Mouse (Mus musculus) midbrain, embryonic 13.5 days (tissue): ENCODE data around the gene Aldh8a1. TPM values are rescaled to one million over a fixed set of nuclear protein-coding genes. Genes with fewer than 3 reads are reported as not detected.
"Not testable (repeated sequence)": the region's sequence is repeated elsewhere in the genome, so short reads cannot be mapped to it uniquely, and the experiment has no call there.

ENCODE experiments used
- ATAC-seq: fragments of 200-750 bp; cut with Nextera tagmentation; 2 replicates; pipeline ENCODE4 v1.8.0; 2017; ENCODE audit warnings: mild to moderate bottlenecking, moderate TSS enrichment, moderate library complexity
- H3K27ac ChIP-seq: fragments of 300-500 bp; sonication (generic); 2 replicates; pipeline ENCODE4 v1.5.1; 2015; ENCODE audit warnings: inconsistent platforms, mild to moderate bottlenecking, moderate library complexity
- H3K27me3 ChIP-seq: fragments of 300-500 bp; sonication (generic); 2 replicates; pipeline ENCODE4 v1.6.1; 2015; ENCODE audit warnings: mild to moderate bottlenecking, inconsistent platforms
- H3K36me3 ChIP-seq: fragments of 300-500 bp; sonication (generic); 2 replicates; pipeline ENCODE4 v1.6.1; 2015; ENCODE audit warnings: mild to moderate bottlenecking, inconsistent platforms
- H3K4me1 ChIP-seq: fragments of 300-500 bp; sonication (generic); replicated peaks from 2 replicates; pipeline ENCODE4 v1.6.1; 2015; ENCODE audit warnings: inconsistent platforms
- H3K4me2 ChIP-seq: fragments of 300-500 bp; sonication (generic); replicated peaks from 2 replicates; pipeline ENCODE4 v1.6.1; 2015; ENCODE audit warnings: moderate library complexity, mild to moderate bottlenecking, inconsistent platforms
- H3K4me3 ChIP-seq: fragments of 300-500 bp; sonication (generic); replicated peaks from 2 replicates; pipeline ENCODE4 v1.5.1; 2015; ENCODE audit warnings: mild to moderate bottlenecking, inconsistent platforms
- H3K9ac ChIP-seq: fragments of 300-500 bp; sonication (generic); replicated peaks from 2 replicates; pipeline ENCODE4 v1.6.1; 2015; ENCODE audit warnings: mild to moderate bottlenecking, inconsistent platforms
- H3K9me3 ChIP-seq: fragments of 300-500 bp; sonication (generic); 2 replicates; pipeline ENCODE4 v1.6.1; 2016; ENCODE audit warnings: mild to moderate bottlenecking, inconsistent platforms
- WGBS: fragments of 180-500 bp; shearing (Covaris S2); methylation state at CpG from one replicate; pipeline ENCODE4 v1.1.7; 2015; 5-methylcytosine and 5-hydroxymethylcytosine counted together
- polyA plus RNA-seq: library from polyadenylated mRNA; unstranded; fragments of >200 nt; fragmentation: Nextera tagmentation; extraction: Ambion mirVana; gene quantifications from 2 replicates; pipeline ENCODE4 v1.2.1, GENCODE M21; 2015

Aldh8a1 gene
- polyA plus RNA-seq, 1 experiment from 2014 or later = 0.17 TPM

DNA sequence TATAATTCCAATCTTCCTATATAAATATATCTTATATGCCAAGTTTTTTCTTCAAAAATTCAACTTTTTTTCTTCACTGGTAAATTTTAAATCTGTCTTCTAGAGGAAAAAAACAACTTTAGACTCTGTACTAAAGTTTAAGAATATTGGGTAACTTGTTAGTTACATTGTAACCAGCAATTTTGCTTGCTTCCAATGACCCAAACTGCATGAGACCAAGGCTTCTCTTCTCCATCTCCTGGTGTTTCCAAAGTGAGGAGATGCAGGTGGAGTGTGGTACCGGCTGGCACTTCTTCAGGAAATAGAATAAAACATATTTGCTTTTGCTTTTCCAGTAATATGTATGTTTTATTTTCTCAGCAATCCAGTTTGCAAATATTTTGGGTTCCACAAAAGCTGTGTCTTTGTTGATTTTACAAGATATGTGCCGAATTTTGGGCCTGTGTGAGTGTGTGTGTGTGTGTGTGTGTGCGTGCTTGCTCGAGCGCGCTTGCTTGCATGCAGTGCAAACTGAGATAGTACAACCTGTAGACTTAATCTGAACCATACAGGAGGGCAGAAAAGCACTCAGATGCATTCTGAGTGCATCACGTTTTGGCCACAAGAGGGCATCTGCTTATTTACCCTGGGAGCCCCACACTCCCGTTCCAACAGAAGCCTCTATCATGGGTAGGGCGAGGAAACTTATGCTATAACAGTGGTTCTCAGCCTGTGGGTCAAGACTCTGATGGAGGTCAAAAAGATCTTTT is 1.3 kb downstream of the Aldh8a1 start:
- Histone ChIP-seq H3K36me3 (no peaks in the 10 kb centered on the region), H3K27me3 (no peaks in the 10 kb centered on the region), H3K9me3 (no peaks in the 10 kb centered on the region), H3K4me2 (no peak overlapping the region), H3K9ac (no peak overlapping the region), H3K4me1 (no peaks in the 10 kb centered on the region), H3K27ac (no peak overlapping the region), H3K4me3 (no peak overlapping the region)
- 74% methylated on average over 9 of the region's 9 CpGs for WGBS
- no peak for ATAC-seq

DNA sequence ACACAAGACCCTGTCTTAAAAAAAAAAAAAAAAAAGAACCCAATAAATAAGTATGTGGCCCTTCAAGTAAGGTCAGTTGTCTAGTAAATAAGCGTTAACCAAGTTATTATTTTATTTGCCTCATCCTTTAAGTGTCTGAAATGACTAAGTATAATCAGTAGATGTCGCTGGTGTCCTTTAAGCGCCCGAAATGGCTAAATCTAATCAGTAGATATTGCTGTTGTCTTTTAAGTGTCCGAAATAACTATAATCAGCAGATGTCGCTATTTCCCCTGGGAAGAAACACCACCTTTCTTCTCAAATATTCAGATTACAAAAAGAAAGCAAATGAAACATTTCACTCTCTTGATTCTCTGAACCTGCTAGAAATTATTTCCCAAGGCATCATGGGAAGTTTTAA is 5.8 kb downstream of the Aldh8a1 start:
- H3K9me3 ChIP-seq = no peaks in the 10 kb centered on the region
- H3K4me3 ChIP-seq = no peak overlapping the region
- H3K4me2 ChIP-seq = no peak overlapping the region
- H3K9ac ChIP-seq = no peak overlapping the region
- WGBS = 30% methylated on average over 6 of the region's 6 CpGs
- H3K27me3 ChIP-seq = no peaks in the 10 kb centered on the region
- H3K4me1 ChIP-seq = no peaks in the 10 kb centered on the region
- ATAC-seq = peak; percentile 43; the same call in 1 of the 2 replicates
- no peak overlapping the region for H3K27ac ChIP-seq
- no peaks in the 10 kb centered on the region for H3K36me3 ChIP-seq

DNA sequence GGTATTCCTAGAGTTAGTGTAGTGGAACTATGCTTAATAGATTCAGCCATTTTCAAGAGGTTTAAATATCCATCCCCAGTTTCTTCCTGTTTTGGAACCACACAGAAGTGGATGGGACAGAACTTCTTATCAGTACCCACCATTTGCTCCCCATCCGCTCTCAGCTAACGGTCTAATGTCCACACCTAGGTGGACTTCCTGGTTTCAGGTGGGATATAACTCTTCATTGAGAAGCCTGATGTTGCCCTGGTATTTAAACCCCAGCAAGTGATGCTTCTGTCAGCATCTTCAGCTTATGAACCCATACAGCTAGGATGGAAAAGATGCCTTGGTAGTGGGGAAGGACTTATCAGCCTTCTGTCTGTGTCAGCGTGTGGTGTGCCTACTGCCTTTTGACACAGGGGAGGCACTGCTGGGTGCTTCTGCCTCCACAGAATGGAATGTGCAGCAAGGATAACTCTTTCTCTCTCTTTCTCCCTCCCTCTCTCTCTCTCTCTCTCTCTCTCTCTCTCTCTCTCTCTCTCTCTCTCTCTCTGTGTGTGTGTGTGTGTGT is 8.1 kb downstream of the Aldh8a1 start:
- no peak overlapping the region for H3K27ac ChIP-seq
- WGBS = 79% methylated on average over 3 of the region's 3 CpGs
- ATAC-seq = no peak

DNA sequence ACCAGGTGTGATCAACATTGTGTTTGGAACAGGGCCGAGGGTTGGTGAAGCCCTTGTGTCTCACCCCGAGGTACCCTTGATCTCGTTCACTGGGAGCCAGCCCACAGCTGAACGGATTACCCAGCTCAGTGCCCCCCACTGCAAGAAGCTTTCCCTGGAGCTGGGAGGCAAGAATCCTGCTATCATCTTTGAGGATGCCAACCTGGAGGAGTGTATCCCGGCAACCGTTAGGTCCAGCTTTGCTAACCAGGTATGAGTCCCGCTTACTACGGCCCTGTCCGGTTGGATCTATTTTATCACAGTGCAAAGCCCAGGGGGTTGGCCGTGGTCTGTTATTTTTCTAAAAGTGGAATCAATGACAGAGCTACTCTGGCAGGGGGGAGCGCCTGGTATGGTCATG is 12.0 kb downstream of the Aldh8a1 start:
- Histone ChIP-seq H3K36me3 (no peaks in the 10 kb centered on the region), H3K9ac (no peak overlapping the region), H3K9me3 (no peaks in the 10 kb centered on the region), H3K27me3 (no peaks in the 10 kb centered on the region), H3K4me2 (no peak overlapping the region), H3K27ac (no peak overlapping the region), H3K4me1 (no peaks in the 10 kb centered on the region), H3K4me3 (no peak overlapping the region)
- no peak for ATAC-seq
- WGBS = 88% methylated on average over 11 of the region's 11 CpGs

More for the DNA sequence above, 8.1 kb downstream of the Aldh8a1 start:
- Histone ChIP-seq H3K4me3 (no peak overlapping the region), H3K27me3 (no peaks in the 10 kb centered on the region), H3K4me1 (no peaks in the 10 kb centered on the region), H3K9me3 (no peaks in the 10 kb centered on the region), H3K36me3 (no peaks in the 10 kb centered on the region), H3K9ac (no peak overlapping the region), H3K4me2 (no peak overlapping the region)

DNA sequence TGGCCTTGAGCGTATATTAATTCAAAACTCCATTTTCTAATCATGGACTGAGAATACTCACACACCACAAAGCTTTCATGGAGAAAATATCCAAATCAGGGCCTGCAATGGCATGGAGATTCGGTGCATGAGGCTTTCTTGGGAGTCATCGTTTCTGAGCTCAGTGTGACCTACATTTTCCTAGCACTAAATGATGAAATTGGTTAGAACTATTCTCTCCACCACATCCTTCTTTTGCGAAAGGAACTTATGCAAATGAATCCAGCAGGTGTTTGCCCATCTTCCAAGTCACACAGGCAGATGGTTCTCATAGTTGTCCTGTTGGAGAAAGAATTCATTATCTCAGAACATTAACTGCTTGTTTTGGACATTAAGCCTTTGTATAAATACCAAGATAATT is 13.3 kb downstream of the Aldh8a1 start:
- 78% methylated on average over 4 of the region's 4 CpGs for WGBS
- H3K9ac ChIP-seq = no peak overlapping the region
- no peaks in the 10 kb centered on the region for H3K36me3 ChIP-seq
- no peaks in the 10 kb centered on the region for H3K27me3 ChIP-seq
- no peaks in the 10 kb centered on the region for H3K4me1 ChIP-seq
- H3K4me2 ChIP-seq = no peak overlapping the region
- no peaks in the 10 kb centered on the region for H3K9me3 ChIP-seq
- H3K4me3 ChIP-seq = no peak overlapping the region
- ATAC-seq = no peak
- H3K27ac ChIP-seq = no peak overlapping the region

DNA sequence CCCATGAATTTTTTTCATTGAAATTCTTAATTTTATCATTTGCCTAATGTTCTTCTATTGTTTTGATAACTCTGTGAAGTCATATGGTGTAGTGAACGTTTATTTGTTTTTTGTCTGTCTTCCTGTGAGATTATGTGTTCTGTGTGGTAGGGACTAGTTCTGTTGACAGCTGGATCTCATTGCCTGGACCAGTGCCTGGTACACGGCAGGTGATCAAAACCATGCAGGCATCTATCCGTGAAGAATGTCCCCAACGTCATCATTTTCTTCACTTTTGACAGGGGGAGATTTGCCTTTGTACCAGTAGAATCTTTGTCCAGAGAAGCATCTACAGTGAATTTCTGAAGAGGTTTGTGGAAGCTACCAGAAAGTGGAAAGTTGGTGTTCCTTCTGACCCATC is 14.2 kb downstream of the Aldh8a1 start:
- H3K9ac ChIP-seq = no peak overlapping the region
- no peak overlapping the region for H3K4me3 ChIP-seq
- WGBS = 80% methylated on average over 4 of the region's 4 CpGs
- H3K27me3 ChIP-seq = no peaks in the 10 kb centered on the region
- no peaks in the 10 kb centered on the region for H3K36me3 ChIP-seq
- no peak overlapping the region for H3K4me2 ChIP-seq
- no peak overlapping the region for H3K27ac ChIP-seq
- H3K9me3 ChIP-seq = no peaks in the 10 kb centered on the region
- no peak for ATAC-seq
- H3K4me1 ChIP-seq = no peaks in the 10 kb centered on the region

DNA sequence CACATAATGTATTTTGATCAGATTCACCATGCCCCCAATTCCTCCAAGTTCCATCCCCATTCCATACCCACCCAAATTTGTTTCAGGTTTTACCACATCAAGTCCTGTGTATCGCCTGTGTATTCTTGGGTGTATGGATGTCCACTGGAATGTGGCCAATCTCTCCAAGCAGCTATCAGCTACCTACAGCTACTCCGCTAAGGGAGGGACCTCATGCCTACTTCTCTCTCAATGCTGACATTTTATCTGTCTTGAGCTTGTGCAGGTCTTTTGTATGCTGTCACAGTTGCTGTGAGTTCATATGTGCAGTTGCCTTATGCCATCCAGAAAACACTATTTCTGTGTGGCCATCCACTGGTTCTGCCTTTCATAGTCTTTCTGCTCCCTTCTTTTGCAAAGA is 16.3 kb downstream of the Aldh8a1 start:
- WGBS = 95% methylated on average over 2 of the region's 2 CpGs
- ATAC-seq = no peak
- no peak overlapping the region for H3K4me3 ChIP-seq
- H3K36me3 ChIP-seq = no peaks in the 10 kb centered on the region
- no peaks in the 10 kb centered on the region for H3K4me1 ChIP-seq
- no peaks in the 10 kb centered on the region for H3K9me3 ChIP-seq
- H3K27me3 ChIP-seq = no peaks in the 10 kb centered on the region
- H3K27ac ChIP-seq = no peak overlapping the region
- H3K4me2 ChIP-seq = no peak overlapping the region
- no peak overlapping the region for H3K9ac ChIP-seq

DNA sequence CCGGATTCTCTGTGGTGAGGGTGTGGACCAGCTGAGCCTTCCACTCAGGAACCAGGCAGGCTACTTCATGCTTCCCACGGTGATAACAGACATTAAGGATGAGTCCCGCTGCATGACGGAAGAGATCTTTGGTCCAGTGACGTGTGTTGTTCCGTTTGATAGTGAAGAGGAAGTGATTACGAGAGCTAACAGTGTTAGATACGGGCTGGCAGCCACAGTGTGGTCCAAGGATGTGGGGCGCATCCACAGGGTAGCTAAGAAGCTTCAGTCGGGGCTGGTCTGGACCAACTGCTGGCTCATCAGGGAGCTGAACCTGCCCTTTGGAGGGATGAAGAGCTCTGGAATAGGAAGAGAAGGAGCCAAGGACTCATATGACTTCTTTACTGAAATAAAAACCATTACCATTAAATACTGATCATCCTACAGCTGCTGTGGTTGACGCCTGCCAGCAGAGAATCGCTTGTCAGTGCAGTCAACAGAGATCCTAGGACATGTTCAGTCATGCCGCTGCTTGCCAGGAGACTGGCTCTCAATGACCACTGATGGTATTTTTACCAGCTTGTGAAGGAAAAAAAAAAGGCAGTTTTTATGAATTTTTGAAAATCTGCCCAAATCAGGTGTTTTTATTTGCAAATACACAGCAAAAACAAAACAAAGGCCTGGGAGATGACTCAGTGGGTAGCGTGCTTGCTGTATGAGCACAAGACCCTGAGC is 18.5 kb downstream of the Aldh8a1 start:
- H3K9ac ChIP-seq = no peak overlapping the region
- no peaks in the 10 kb centered on the region for H3K4me1 ChIP-seq
- no peaks in the 10 kb centered on the region for H3K36me3 ChIP-seq
- no peaks in the 10 kb centered on the region for H3K27me3 ChIP-seq
- no peak overlapping the region for H3K4me2 ChIP-seq
- H3K4me3 ChIP-seq = no peak overlapping the region
- 91% methylated on average over 14 of the region's 14 CpGs for WGBS
- H3K9me3 ChIP-seq = no peaks in the 10 kb centered on the region
- no peak overlapping the region for H3K27ac ChIP-seq
- no peak for ATAC-seq

DNA sequence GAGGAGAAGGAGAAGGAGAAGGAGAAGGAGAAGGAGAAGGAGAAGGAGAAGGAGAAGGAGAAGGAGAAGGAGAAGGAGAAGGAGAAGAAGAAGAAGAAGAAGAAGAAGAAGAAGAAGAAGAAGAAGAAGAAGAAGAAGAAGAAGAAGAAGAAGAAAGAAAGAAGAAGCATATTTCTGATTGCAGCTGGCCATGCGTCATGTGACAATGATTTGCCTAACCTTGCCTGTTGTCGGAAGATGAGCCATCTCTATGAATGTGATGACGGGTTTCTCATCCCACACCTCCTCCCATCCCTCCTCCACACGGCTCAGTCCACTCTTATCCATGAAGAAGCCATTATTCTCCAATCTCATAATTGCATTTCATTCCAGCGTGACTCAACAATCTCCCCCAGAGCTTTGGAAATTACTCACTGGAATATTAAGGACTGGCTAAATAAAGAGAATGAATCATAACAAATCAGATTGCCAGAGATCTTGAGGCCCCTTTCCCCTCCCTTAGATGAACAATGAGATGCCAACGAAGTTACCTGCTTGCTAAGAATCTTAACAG is 21.9 kb downstream of the Aldh8a1 start:
- not testable (repeated sequence) for H3K27ac ChIP-seq, ATAC-seq, H3K4me1 ChIP-seq, H3K9me3 ChIP-seq, H3K4me3 ChIP-seq, H3K4me2 ChIP-seq, H3K36me3 ChIP-seq, H3K27me3 ChIP-seq, H3K9ac ChIP-seq
- 83% methylated on average over 6 of the region's 6 CpGs for WGBS

DNA sequence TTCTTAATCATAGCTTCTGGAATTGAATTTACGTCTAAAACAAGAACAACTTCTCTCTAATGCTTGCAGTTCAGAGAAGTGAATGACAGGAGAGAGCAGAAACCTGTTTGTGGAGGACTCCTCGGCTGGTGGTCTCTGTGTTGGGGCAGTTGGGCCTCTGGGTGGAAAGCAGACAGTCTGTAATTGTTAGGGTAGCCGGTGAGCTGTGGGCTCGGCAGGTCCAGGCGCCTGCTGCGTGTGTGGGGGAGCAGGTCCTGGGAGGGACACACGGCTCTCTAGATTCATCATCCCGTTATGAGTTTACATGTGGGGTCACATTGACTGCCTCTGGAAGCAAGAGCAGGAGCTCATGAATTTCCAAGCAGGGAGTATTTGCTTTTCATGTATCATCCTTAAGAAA is 22.5 kb downstream of the Aldh8a1 start:
- H3K4me2 ChIP-seq = no peak overlapping the region
- no peak for ATAC-seq
- no peaks in the 10 kb centered on the region for H3K27me3 ChIP-seq
- H3K4me3 ChIP-seq = no peak overlapping the region
- WGBS = 59% methylated on average over 8 of the region's 8 CpGs
- H3K4me1 ChIP-seq = peaks cover 4% of the 10 kb centered on the region
- H3K27ac ChIP-seq = no peak overlapping the region
- H3K36me3 ChIP-seq = no peaks in the 10 kb centered on the region
- H3K9me3 ChIP-seq = no peaks in the 10 kb centered on the region
- no peak overlapping the region for H3K9ac ChIP-seq

DNA sequence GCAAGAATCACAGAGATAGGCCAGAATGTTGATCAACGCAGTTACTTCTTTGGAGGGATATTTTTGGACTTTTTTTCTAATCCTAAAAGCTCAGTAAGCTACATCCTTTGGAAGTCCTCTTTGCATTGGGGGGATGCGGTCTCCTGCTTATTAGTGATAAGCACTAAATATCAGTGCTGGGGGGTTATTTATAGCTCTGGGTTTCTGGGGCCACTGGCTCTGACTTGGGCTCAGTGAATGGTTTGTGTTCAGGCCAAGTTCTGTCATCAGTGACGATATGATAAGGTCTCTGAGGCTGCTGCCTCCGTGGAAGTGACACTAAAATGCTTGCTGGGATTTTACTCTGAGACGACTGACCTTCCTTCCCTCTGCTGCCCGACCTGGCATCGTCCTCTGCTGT is 22.9 kb downstream of the Aldh8a1 start:
- no peaks in the 10 kb centered on the region for H3K27me3 ChIP-seq
- H3K36me3 ChIP-seq = no peaks in the 10 kb centered on the region
- no peak overlapping the region for H3K4me2 ChIP-seq
- no peaks in the 10 kb centered on the region for H3K9me3 ChIP-seq
- no peak overlapping the region for H3K4me3 ChIP-seq
- no peak overlapping the region for H3K9ac ChIP-seq
- peaks cover 4% of the 10 kb centered on the region for H3K4me1 ChIP-seq
- 64% methylated on average over 7 of the region's 7 CpGs for WGBS
- ATAC-seq = no peak
- no peak overlapping the region for H3K27ac ChIP-seq

DNA sequence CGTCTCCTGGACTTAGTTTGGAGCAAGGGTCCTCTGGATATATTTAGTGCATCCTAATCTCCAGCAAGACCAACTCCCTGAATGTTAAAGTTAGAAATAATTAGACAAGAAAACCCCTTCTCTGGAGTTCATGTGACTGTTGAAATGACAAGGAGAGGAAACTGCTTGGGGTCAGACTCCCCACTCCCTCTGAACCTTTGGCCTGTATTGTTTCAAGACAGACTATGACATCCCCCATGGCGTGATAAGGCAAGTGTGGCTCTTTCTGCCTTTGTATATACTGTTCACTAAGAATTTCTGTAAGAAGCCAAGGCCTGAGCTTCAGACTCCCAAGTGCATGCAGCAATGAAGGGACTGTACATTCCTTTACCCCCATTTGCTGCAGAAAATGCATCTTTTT is 23.4 kb downstream of the Aldh8a1 start:
- Histone ChIP-seq H3K27ac (no peak overlapping the region), H3K4me3 (no peak overlapping the region), H3K9ac (no peak overlapping the region), H3K27me3 (no peaks in the 10 kb centered on the region), H3K9me3 (no peaks in the 10 kb centered on the region), H3K4me2 (no peak overlapping the region), H3K36me3 (no peaks in the 10 kb centered on the region), H3K4me1 (peaks cover 4% of the 10 kb centered on the region)
- WGBS = 59% methylated on average over 2 of the region's 2 CpGs
- no peak for ATAC-seq
